Mouse (Mus musculus): ENCODE data around the gene Cdc42ep1.

DNA sequence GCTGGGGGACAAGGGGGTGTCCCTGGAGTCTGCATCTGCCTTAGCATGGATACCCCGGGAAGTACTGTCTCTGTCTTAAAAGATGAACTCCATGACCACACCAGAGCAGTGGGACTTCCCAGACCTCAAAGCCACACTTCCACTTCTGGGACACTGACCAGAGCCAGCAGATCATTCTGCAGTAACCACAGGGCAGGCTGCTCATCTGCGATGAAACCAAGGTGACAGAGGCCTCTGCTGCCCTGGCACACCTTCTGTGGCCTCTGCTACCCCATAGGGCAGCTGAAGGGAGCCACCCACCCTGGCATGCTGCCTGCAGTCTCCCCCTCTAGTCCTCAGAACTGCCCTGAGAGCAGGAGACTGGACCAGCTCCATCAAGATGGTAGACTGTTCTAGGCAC, 53.3 kb downstream of the Cdc42ep1 start:
- TF ChIP-seq GATA1 (IDR thresholded peaks at IDR 0.05; ENCODE audit: low read length) = no peak
- TF ChIP-seq TAL1 (IDR thresholded peaks at IDR 0.05; ENCODE audit: low read length) = no peak
